Mouse (Mus musculus): ENCODE measurements around the gene Hcn3. TPM values are rescaled to one million over a fixed set of nuclear protein-coding genes. Genes with fewer than 3 reads are reported as not detected.

Gene Hcn3
- 0.47 TPM in 1 of 2 replicates, not detected in the other for polyA plus RNA-seq (2012; ENCODE audit: insufficient read depth, insufficient read length, missing spikeins)

DNA sequence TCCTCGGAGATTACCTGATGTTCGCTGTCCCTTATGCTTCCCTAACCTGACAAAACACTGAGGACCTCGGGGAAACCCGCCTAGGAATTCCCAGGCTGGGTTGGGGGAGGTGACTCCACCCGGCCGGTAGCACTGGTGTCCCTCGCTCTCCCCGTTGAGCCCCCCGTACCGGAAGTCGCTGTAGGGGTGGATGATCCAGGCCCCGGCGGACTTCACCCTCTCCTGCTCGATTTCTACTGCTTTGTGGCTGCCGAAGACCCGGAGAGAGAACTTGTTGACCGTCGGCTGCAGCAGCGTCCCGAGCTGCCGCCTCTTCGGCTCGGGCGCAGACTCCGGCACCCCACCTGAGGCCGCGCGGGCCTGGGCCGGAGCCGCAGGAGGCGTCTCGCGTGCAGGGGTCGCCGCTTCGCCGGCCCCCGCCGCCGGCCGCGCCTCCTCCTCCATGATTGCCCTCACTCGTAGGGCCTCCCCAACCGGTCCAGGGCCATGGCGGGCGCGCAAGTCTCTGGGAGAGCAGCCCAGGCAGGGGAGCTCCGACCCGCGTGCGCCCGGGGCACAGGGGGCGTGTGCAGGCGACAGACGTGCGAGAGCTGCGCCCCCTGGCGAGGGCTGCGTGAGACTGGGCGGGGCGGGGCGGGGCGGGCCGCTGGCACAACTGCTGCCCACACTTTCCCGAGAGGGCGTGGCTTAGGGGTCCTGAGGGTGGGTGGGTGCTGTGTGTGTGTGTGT lies at the start of gene Hcn3:
TSS of gene Hcn3 (minus strand) at position 581 of the 729 bp plus-strand sequence.
- peak within 1 kb of the TSS; percentile 67 for H3K4me3 ChIP-seq (ENCODE audit: insufficient read depth, low read length)
- H3K27ac ChIP-seq (ENCODE audit: insufficient read depth, low read depth, low read length): no peak within 1 kb of the TSS
- H3K4me1 ChIP-seq (ENCODE audit: control insufficient read depth, insufficient read depth, low read length): peaks cover 15% of the 10 kb centered on the region
- TF ChIP-seq CTCF (IDR thresholded peaks at IDR 0.05; ENCODE audit: low read depth, low read length): no peak
- no peak for TF ChIP-seq POLR2A (IDR thresholded peaks at IDR 0.05; ENCODE audit: borderline replicate concordance, low read depth, low read length)

DNA sequence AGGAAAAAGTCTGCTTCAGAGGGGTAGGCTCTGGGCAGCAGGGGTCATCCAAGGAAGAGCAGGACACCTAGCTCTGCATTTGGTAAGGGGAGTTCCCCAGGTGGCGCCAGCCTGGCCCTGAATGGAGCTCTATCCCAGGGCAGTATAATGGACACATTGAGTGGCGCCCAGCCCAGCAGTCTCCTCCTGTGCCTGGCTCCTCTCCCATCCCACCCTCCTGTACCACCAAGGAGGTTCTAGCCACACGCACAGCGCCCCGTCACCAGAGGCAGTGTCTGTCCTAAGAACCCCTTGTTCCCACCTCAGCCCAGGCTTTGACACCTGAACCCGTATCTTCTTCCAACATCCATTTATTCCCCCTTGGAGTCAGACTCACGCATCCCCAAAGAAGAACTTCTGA lies 49.7 kb upstream of the Hcn3 start:
- Histone ChIP-seq H3K27ac (ENCODE audit: insufficient read depth, low read depth, low read length) (peak overlapping the region; percentile 89), H3K4me3 (ENCODE audit: insufficient read depth, low read length) (peak overlapping the region; percentile 1; the same call in 1 of the 2 replicates), H3K4me1 (ENCODE audit: control insufficient read depth, insufficient read depth, low read length) (peaks cover 45% of the 10 kb centered on the region)
- TF ChIP-seq POLR2A (IDR thresholded peaks at IDR 0.05; ENCODE audit: borderline replicate concordance, low read depth, low read length): no peak
- no peak for TF ChIP-seq CTCF (IDR thresholded peaks at IDR 0.05; ENCODE audit: low read depth, low read length)

DNA sequence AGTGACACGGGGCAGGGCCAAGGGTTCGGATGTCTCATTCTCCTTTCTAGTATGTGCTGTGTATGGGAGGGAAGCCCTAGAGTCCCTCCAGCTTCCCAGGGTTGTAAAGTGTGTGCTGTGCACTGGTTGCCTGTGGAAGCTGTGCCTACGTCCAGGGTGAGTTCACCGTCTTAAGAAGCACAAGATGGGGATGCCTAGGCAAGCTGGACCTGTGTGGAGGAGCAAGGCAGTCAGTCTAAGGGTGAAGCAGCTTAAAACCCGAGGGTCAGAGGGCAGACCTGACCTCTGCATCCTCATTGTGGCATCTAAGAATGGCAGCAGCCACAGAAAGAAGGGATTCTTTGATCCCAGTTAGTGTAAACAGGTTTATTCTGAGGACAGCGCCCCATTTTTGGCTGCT lies 48.7 kb upstream of the Hcn3 start:
- no peak overlapping the region for H3K4me3 ChIP-seq (ENCODE audit: insufficient read depth, low read length)
- no peak overlapping the region for H3K27ac ChIP-seq (ENCODE audit: insufficient read depth, low read depth, low read length)
- H3K4me1 ChIP-seq (ENCODE audit: control insufficient read depth, insufficient read depth, low read length): peaks cover 47% of the 10 kb centered on the region
- TF ChIP-seq CTCF (IDR thresholded peaks at IDR 0.05; ENCODE audit: low read depth, low read length): no peak
- TF ChIP-seq POLR2A (IDR thresholded peaks at IDR 0.05; ENCODE audit: borderline replicate concordance, low read depth, low read length): no peak

DNA sequence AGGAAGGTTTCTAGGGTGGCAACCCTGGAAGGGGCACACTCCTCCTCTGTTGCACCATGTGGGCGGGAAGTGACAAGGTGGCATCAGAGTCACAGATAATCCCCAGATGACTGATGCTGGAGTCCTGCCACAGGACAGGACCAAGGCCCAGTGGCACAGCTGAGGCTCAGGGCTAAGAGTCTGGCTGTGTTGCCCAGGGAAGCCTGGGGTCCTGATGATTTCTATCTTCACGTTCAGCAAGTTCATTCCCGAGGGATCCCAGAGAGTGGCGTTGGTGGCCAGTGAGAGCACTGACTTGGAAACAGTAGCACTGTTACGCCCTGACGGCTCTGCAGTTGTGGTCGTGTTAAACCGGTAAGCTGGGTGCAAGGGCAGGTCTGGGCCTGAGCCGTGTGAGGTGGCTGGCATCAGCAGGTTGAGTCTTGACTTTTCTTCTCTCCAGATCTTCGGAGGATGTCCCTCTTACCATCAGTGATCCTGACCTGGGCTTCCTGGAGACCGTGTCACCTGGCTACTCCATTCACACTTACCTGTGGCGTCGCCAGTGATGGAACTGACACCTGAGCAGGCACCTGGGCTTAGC lies 48.2 kb upstream of the Hcn3 start:
- peaks cover 47% of the 10 kb centered on the region for H3K4me1 ChIP-seq (ENCODE audit: control insufficient read depth, insufficient read depth, low read length)
- TF ChIP-seq CTCF (IDR thresholded peaks at IDR 0.05; ENCODE audit: low read depth, low read length) (no peak), POLR2A (IDR thresholded peaks at IDR 0.05; ENCODE audit: borderline replicate concordance, low read depth, low read length) (no peak)
- no peak overlapping the region for H3K27ac ChIP-seq (ENCODE audit: insufficient read depth, low read depth, low read length)
- H3K4me3 ChIP-seq (ENCODE audit: insufficient read depth, low read length): no peak overlapping the region

DNA sequence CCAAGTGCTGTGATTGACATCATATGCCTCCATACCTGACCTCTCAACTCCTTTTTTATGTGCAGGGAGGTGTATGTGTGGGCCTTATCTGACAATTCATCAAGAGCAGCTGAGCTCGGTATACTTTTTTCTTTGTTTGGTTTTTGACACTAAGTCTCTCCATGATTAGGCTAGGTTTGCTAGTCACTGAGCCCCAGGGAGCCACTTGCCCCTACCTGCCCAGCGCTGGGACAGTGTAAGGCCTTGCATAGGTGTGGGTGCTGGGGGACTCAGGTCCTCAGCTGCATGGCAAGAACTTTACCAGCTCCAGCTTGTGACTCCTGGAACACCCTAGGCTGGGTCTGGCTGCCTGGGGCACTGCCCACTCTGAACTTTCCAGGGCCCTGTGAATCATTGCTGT lies 46.7 kb upstream of the Hcn3 start:
- Histone ChIP-seq H3K4me1 (ENCODE audit: control insufficient read depth, insufficient read depth, low read length) (peaks cover 40% of the 10 kb centered on the region), H3K27ac (ENCODE audit: insufficient read depth, low read depth, low read length) (no peak overlapping the region), H3K4me3 (ENCODE audit: insufficient read depth, low read length) (no peak overlapping the region)
- no peak for TF ChIP-seq POLR2A (IDR thresholded peaks at IDR 0.05; ENCODE audit: borderline replicate concordance, low read depth, low read length)
- TF ChIP-seq CTCF (IDR thresholded peaks at IDR 0.05; ENCODE audit: low read depth, low read length): no peak

DNA sequence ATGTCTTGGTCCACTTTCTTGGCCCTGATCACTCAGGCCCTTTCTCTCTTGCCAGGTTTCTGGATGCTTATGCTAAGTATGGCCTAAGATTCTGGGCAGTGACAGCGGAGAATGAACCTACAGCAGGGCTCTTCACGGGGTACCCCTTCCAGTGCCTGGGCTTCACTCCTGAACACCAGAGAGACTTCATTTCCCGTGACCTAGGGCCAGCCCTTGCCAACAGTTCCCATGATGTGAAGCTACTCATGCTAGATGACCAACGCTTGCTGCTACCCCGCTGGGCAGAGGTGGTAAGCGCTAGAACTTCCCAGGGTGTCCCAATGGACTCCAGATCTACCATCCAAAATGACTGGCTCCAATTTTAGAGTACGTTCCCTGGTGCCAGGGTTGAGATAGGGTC lies 46.1 kb upstream of the Hcn3 start:
- TF ChIP-seq CTCF (IDR thresholded peaks at IDR 0.05; ENCODE audit: low read depth, low read length) (no peak), POLR2A (IDR thresholded peaks at IDR 0.05; ENCODE audit: borderline replicate concordance, low read depth, low read length) (no peak)

DNA sequence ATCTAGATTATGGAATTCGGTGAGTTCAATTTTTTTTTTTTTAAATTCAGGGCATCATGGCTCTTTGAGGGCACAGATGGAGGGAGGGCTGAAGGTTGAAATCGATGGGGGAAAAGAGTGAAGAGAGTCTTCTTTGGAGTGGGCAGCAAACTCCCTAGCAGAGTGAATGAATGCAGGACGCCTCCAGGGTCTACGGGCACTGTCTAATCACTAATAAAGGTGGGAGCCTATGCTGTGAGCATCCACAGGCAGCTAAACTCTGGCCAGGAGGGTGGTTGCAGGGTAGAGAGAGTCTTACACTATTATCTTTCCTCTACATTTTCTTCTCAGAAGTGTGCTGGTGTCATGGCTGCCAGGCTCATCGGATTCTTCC lies 43.1 kb upstream of the Hcn3 start:
- no peak for TF ChIP-seq CTCF (IDR thresholded peaks at IDR 0.05; ENCODE audit: low read depth, low read length)
- no peak for TF ChIP-seq POLR2A (IDR thresholded peaks at IDR 0.05; ENCODE audit: borderline replicate concordance, low read depth, low read length)
- Histone ChIP-seq H3K4me1 (ENCODE audit: control insufficient read depth, insufficient read depth, low read length) (peaks cover 15% of the 10 kb centered on the region), H3K27ac (ENCODE audit: insufficient read depth, low read depth, low read length) (peak overlapping the region; percentile 67), H3K4me3 (ENCODE audit: insufficient read depth, low read length) (peak overlapping the region; percentile 86)

More for the DNA sequence above, 46.1 kb upstream of the Hcn3 start:
- H3K4me3 ChIP-seq (ENCODE audit: insufficient read depth, low read length): no peak overlapping the region
- H3K27ac ChIP-seq (ENCODE audit: insufficient read depth, low read depth, low read length): no peak overlapping the region
- H3K4me1 ChIP-seq (ENCODE audit: control insufficient read depth, insufficient read depth, low read length): peaks cover 35% of the 10 kb centered on the region

DNA sequence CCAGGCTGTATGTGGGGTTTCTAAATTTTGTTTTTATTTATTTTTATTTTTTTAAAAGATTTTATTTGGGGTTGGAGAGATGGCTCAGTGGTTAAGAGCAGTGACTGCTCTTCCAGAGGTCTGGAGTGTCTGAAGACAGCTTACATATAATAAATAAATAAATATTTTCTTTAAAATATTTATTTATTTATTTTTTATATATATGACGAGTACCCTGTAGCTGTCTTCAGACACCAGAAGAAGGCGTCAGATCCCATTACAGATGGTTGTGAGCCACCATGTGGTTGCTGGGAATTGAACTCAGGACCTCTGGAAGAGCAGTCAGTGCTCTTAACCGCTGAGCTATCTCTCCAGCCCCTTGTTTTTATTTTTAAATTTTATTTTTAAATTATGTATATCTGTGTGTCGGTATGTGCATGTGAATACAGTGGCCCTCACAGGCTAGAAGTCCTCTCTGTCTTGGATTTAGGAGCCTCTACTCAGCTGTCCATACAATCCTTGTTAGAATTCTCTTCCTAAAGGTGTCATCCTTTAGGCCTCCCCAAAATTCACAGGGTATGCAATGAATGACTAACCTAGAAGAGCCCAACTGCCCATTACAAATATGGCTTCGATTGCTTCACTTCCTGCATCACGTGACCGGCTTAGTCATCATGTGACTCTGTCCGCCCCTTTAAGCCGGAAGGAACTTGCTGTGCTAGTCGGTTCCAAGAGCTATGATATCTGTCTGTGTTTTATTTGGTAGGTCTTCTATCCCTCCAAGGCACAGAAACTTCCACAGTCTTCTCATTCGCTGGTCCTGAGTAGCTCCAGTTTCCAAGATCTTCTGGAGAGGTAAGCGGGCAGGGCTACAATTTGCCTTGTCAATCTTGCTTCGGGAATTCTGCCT lies 42.5 kb upstream of the Hcn3 start, which contains the start of gene Gba:
TSS of gene Gba (plus strand) at position 676 of the 889 bp plus-strand sequence.
- peak within 1 kb of the TSS; percentile 86 for H3K4me3 ChIP-seq (ENCODE audit: insufficient read depth, low read length)
- H3K4me1 ChIP-seq (ENCODE audit: control insufficient read depth, insufficient read depth, low read length): peaks cover 15% of the 10 kb centered on the region
- TF ChIP-seq CTCF (IDR thresholded peaks at IDR 0.05; ENCODE audit: low read depth, low read length): no peak
- TF ChIP-seq POLR2A (IDR thresholded peaks at IDR 0.05; ENCODE audit: borderline replicate concordance, low read depth, low read length): no peak
- H3K27ac ChIP-seq (ENCODE audit: insufficient read depth, low read depth, low read length): peak within 1 kb of the TSS; percentile 67

DNA sequence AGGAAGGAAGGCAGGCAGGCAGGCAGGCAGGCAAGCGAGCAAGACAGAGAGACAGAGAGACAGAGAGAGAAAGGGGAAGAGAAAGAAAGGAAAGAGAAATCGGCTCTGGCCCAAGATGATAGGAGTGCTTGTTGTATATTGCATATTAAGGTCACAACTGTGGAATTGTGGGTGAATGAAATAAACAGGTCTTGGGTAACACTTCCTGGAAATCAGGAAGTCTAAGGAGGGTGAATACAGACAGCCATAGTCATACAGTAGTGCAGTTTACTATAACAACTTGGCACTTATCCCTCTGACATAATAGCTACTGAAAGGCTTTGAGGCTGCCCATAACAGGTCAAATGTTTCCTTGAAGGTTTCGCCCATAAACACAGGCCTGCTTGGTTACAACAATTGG lies 39.8 kb upstream of the Hcn3 start:
- no peak for TF ChIP-seq POLR2A (IDR thresholded peaks at IDR 0.05; ENCODE audit: borderline replicate concordance, low read depth, low read length)
- no peak for TF ChIP-seq CTCF (IDR thresholded peaks at IDR 0.05; ENCODE audit: low read depth, low read length)

More for the DNA sequence above, 39.8 kb upstream of the Hcn3 start:
- Histone ChIP-seq H3K27ac (ENCODE audit: insufficient read depth, low read depth, low read length) (peak overlapping the region; percentile 47), H3K4me3 (ENCODE audit: insufficient read depth, low read length) (no peak overlapping the region), H3K4me1 (ENCODE audit: control insufficient read depth, insufficient read depth, low read length) (peaks cover 14% of the 10 kb centered on the region)
